Mouse (Mus musculus): ENCODE results near the gene Smyd3. TPM values are rescaled to one million over a fixed set of nuclear protein-coding genes. Genes with fewer than 3 reads are reported as not detected.

Gene Smyd3
- polyA plus RNA-seq, 1 experiment from 2014 or later = 30.6 TPM

DNA sequence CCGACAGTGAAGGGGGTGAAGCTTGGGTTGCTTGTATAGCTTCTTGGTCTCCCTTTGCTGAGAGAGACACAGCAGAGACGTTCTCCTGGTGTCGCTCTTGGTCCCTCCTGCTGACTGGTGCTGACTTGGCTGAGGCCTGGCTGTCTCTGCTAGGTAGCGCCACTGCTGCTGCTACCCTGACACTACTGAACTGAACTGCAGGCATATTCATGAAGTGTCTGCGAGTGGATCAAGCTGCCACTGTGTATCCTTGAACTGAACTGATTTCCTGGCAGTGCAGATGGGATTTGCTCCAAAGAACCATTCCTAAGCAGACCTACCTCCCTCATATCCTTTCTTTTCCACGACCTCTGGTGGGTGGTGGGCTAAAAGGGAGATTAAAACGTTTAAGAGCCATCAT lies 523.6 kb downstream of the Smyd3 start:
- Histone ChIP-seq H3K4me2 (ENCODE audit: low read length) (no peak overlapping the region), H3K4me1 (ENCODE audit: control insufficient read depth, insufficient read depth, low read length) (peaks cover 4% of the 10 kb centered on the region; the same call in 1 of the 2 replicates), H3K4me3 (ENCODE audit: low read depth, low read length) (no peak overlapping the region), H3K9me3 (replicated peaks; ENCODE audit: control insufficient read depth, low read length, poor library complexity, severe bottlenecking) (no peaks in the 10 kb centered on the region), H3K27me3 (ENCODE audit: control insufficient read depth, insufficient read depth, low read depth, low read length) (no peaks in the 10 kb centered on the region), H3K36me3 (ENCODE audit: control insufficient read depth, insufficient read depth, low read length) (no peaks in the 10 kb centered on the region), H3K9ac (ENCODE audit: low read depth, low read length) (no peak overlapping the region), H3K27ac (ENCODE audit: low read length) (no peak overlapping the region)
- WGBS = 66% methylated on average over 7 of the region's 7 CpGs
- ATAC-seq = no peak

DNA sequence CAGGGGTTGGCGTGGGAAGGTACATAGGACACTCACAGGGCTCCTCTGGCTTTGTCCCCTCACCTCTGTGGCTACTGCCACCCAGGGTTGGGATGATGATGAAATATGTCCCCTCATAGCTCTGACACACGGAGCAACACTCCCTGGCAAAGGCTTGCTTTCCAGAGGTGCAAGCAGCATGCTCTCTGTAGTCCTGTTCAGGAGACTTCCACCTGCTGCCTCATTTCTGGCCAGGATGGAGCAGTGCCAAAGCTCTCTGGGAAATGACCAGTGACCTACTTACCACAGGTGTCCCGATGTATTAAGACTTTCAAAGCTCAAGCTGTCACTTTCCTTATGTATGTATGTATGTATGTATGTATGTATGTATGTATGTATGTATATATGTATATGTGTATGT lies 525.3 kb downstream of the Smyd3 start:
- WGBS = 93% methylated on average over 3 of the region's 3 CpGs
- Histone ChIP-seq H3K27ac (ENCODE audit: low read length) (no peak overlapping the region), H3K27me3 (ENCODE audit: control insufficient read depth, insufficient read depth, low read depth, low read length) (no peaks in the 10 kb centered on the region), H3K36me3 (ENCODE audit: control insufficient read depth, insufficient read depth, low read length) (no peaks in the 10 kb centered on the region), H3K4me3 (ENCODE audit: low read depth, low read length) (no peak overlapping the region), H3K4me2 (ENCODE audit: low read length) (no peak overlapping the region), H3K9ac (ENCODE audit: low read depth, low read length) (no peak overlapping the region), H3K9me3 (replicated peaks; ENCODE audit: control insufficient read depth, low read length, poor library complexity, severe bottlenecking) (no peaks in the 10 kb centered on the region), H3K4me1 (ENCODE audit: control insufficient read depth, insufficient read depth, low read length) (peaks cover 6% of the 10 kb centered on the region; the same call in 1 of the 2 replicates)
- no peak for ATAC-seq

DNA sequence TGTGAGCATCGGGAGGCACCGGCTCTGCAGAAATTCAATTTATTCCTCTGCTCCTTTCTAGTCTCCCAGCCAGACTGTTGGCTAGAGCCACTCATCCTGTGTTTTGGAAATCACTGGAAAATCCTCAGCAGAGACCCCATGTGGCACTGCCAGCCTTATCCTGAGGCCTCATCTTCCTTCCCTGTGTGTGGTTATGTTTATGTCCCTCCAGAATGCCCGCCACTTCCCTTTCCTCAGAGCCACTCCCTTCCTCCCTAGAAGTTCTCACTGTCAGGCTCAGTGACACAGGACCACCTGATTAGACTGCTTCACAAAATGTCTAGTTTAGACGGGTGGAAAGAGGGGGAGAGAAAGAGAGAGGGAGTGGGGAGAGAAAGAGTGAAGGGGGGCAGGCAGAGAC lies 526.4 kb downstream of the Smyd3 start:
- Histone ChIP-seq H3K9me3 (replicated peaks; ENCODE audit: control insufficient read depth, low read length, poor library complexity, severe bottlenecking) (no peaks in the 10 kb centered on the region), H3K36me3 (ENCODE audit: control insufficient read depth, insufficient read depth, low read length) (no peaks in the 10 kb centered on the region), H3K4me2 (ENCODE audit: low read length) (no peak overlapping the region), H3K27ac (ENCODE audit: low read length) (no peak overlapping the region), H3K9ac (ENCODE audit: low read depth, low read length) (no peak overlapping the region), H3K4me3 (ENCODE audit: low read depth, low read length) (no peak overlapping the region), H3K27me3 (ENCODE audit: control insufficient read depth, insufficient read depth, low read depth, low read length) (no peaks in the 10 kb centered on the region), H3K4me1 (ENCODE audit: control insufficient read depth, insufficient read depth, low read length) (peaks cover 6% of the 10 kb centered on the region; the same call in 1 of the 2 replicates)
- WGBS = 33% methylated on average over 4 of the region's 4 CpGs
- ATAC-seq = no peak

- Histone ChIP-seq H3K9me3 (replicated peaks; ENCODE audit: control insufficient read depth, low read length, poor library complexity, severe bottlenecking) (no peaks in the 10 kb centered on the region), H3K36me3 (ENCODE audit: control insufficient read depth, insufficient read depth, low read length) (no peaks in the 10 kb centered on the region), H3K4me3 (ENCODE audit: low read depth, low read length) (no peak overlapping the region), H3K27me3 (ENCODE audit: control insufficient read depth, insufficient read depth, low read depth, low read length) (no peaks in the 10 kb centered on the region), H3K4me1 (ENCODE audit: control insufficient read depth, insufficient read depth, low read length) (peaks cover 6% of the 10 kb centered on the region; the same call in 1 of the 2 replicates), H3K9ac (ENCODE audit: low read depth, low read length) (no peak overlapping the region), H3K27ac (ENCODE audit: low read length) (no peak overlapping the region), H3K4me2 (ENCODE audit: low read length) (no peak overlapping the region)
- no peak for ATAC-seq
- WGBS = 64% methylated on average over 6 of the region's 6 CpGs
Measured at GRCm38 (mm10) chr1:178991045-178991444, 526.8 kb downstream of the Smyd3 start.

DNA sequence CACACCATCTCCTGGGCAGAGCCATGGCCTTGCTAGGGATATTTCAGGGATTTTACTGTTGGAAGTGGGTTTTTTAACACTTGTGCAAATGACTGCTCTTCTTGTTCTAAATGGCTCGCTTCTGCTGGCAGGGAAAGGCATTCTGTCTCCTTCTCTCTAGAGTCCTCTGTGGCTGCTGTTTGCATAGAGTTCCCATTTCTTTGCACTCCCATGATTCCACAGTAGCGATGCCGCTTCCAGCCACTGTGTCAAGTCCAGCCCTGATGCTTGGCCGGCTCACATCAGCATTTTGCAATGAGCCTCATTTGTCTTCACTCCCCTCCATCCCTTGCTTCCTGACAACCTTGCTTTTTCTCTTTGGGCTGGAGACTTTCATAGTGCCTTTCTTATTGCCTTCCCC lies 528.4 kb downstream of the Smyd3 start:
- no peak overlapping the region for H3K9ac ChIP-seq (ENCODE audit: low read depth, low read length)
- no peak for ATAC-seq
- no peak overlapping the region for H3K4me3 ChIP-seq (ENCODE audit: low read depth, low read length)
- no peaks in the 10 kb centered on the region for H3K27me3 ChIP-seq (ENCODE audit: control insufficient read depth, insufficient read depth, low read depth, low read length)
- H3K9me3 ChIP-seq (replicated peaks; ENCODE audit: control insufficient read depth, low read length, poor library complexity, severe bottlenecking) = no peaks in the 10 kb centered on the region
- no peak overlapping the region for H3K4me2 ChIP-seq (ENCODE audit: low read length)
- peak overlapping the region; percentile 32; the same call in 1 of the 2 replicates for H3K27ac ChIP-seq (ENCODE audit: low read length)
- 80% methylated on average over 4 of the region's 4 CpGs for WGBS
- H3K4me1 ChIP-seq (ENCODE audit: control insufficient read depth, insufficient read depth, low read length) = peaks cover 6% of the 10 kb centered on the region; the same call in 1 of the 2 replicates
- no peaks in the 10 kb centered on the region for H3K36me3 ChIP-seq (ENCODE audit: control insufficient read depth, insufficient read depth, low read length)

GRCm38 (mm10) chr1:178988176-178988575 lies 529.7 kb downstream of the Smyd3 start:
- H3K9me3 ChIP-seq (replicated peaks; ENCODE audit: control insufficient read depth, low read length, poor library complexity, severe bottlenecking) = no peaks in the 10 kb centered on the region
- no peak overlapping the region for H3K9ac ChIP-seq (ENCODE audit: low read depth, low read length)
- no peaks in the 10 kb centered on the region for H3K27me3 ChIP-seq (ENCODE audit: control insufficient read depth, insufficient read depth, low read depth, low read length)
- no peak overlapping the region for H3K27ac ChIP-seq (ENCODE audit: low read length)
- ATAC-seq = no peak
- no peaks in the 10 kb centered on the region for H3K36me3 ChIP-seq (ENCODE audit: control insufficient read depth, insufficient read depth, low read length)
- H3K4me2 ChIP-seq (ENCODE audit: low read length) = no peak overlapping the region
- no peak overlapping the region for H3K4me3 ChIP-seq (ENCODE audit: low read depth, low read length)
- WGBS = 79% methylated on average over 1 of the region's 1 CpGs
- H3K4me1 ChIP-seq (ENCODE audit: control insufficient read depth, insufficient read depth, low read length) = peaks cover 6% of the 10 kb centered on the region; the same call in 1 of the 2 replicates

GRCm38 (mm10) chr1:178981641-178982040 lies 536.2 kb downstream of the Smyd3 start:
- no peak overlapping the region for H3K9ac ChIP-seq (ENCODE audit: low read depth, low read length)
- WGBS = 66% methylated on average over 5 of the region's 5 CpGs
- no peak overlapping the region for H3K4me2 ChIP-seq (ENCODE audit: low read length)
- no peaks in the 10 kb centered on the region for H3K9me3 ChIP-seq (replicated peaks; ENCODE audit: control insufficient read depth, low read length, poor library complexity, severe bottlenecking)
- H3K27me3 ChIP-seq (ENCODE audit: control insufficient read depth, insufficient read depth, low read depth, low read length) = no peaks in the 10 kb centered on the region
- no peaks in the 10 kb centered on the region for H3K4me1 ChIP-seq (ENCODE audit: control insufficient read depth, insufficient read depth, low read length)
- no peaks in the 10 kb centered on the region for H3K36me3 ChIP-seq (ENCODE audit: control insufficient read depth, insufficient read depth, low read length)
- no peak for ATAC-seq
- H3K4me3 ChIP-seq (ENCODE audit: low read depth, low read length) = no peak overlapping the region
- no peak overlapping the region for H3K27ac ChIP-seq (ENCODE audit: low read length)

GRCm38 (mm10) chr1:178980185-178980584 lies 537.7 kb downstream of the Smyd3 start:
- ATAC-seq = no peak
- no peak overlapping the region for H3K4me2 ChIP-seq (ENCODE audit: low read length)
- no peaks in the 10 kb centered on the region for H3K9me3 ChIP-seq (replicated peaks; ENCODE audit: control insufficient read depth, low read length, poor library complexity, severe bottlenecking)
- no peaks in the 10 kb centered on the region for H3K4me1 ChIP-seq (ENCODE audit: control insufficient read depth, insufficient read depth, low read length)
- H3K9ac ChIP-seq (ENCODE audit: low read depth, low read length) = no peak overlapping the region
- H3K36me3 ChIP-seq (ENCODE audit: control insufficient read depth, insufficient read depth, low read length) = no peaks in the 10 kb centered on the region
- no peaks in the 10 kb centered on the region for H3K27me3 ChIP-seq (ENCODE audit: control insufficient read depth, insufficient read depth, low read depth, low read length)
- H3K4me3 ChIP-seq (ENCODE audit: low read depth, low read length) = no peak overlapping the region
- H3K27ac ChIP-seq (ENCODE audit: low read length) = no peak overlapping the region

DNA sequence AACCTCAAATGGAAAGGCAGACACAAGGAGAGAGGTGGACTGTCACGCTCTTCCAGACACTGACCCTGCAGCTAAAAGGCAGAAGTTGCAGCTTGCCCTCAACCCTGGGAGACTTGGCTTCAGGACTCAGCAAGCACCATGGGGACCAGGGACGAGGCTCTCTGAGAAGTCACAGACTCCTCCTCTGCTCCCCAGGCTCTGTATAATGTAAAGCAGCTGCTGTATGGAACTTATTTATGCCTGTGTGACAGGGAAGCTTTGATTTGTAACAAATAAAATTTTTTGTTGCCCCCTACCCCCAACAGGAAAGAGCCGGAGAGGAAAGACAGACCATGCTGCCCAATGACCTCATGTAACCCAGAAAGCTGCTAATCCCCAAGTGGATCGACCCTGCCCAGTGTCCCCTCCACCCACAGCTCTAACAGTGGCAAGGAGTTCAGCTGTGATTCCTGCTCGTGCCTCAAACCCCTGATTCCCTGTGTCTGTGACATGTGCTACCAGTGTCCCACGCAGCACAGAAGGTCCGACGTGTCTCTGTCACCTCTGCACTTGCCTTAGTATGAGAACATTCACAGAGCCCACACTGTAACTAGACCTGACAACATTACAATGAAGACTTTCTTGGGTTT lies 539.1 kb downstream of the Smyd3 start:
- WGBS = 58% methylated on average over 8 of the region's 8 CpGs
- H3K27ac ChIP-seq (ENCODE audit: low read length) = no peak overlapping the region
- H3K9me3 ChIP-seq (replicated peaks; ENCODE audit: control insufficient read depth, low read length, poor library complexity, severe bottlenecking) = no peaks in the 10 kb centered on the region
- H3K27me3 ChIP-seq (ENCODE audit: control insufficient read depth, insufficient read depth, low read depth, low read length) = no peaks in the 10 kb centered on the region
- H3K9ac ChIP-seq (ENCODE audit: low read depth, low read length) = 0 out of 2 replicates have a peak overlapping the region, but pooled peaks have one; percentile 8
- no peak overlapping the region for H3K4me2 ChIP-seq (ENCODE audit: low read length)
- no peak for ATAC-seq
- no peak overlapping the region for H3K4me3 ChIP-seq (ENCODE audit: low read depth, low read length)
- no peaks in the 10 kb centered on the region for H3K36me3 ChIP-seq (ENCODE audit: control insufficient read depth, insufficient read depth, low read length)
- no peaks in the 10 kb centered on the region; the same call in 1 of the 2 replicates for H3K4me1 ChIP-seq (ENCODE audit: control insufficient read depth, insufficient read depth, low read length)

All from midbrain, embryonic 16.5 days (tissue).